Mouse (Mus musculus): ENCODE measurements around the gene Vsir.

GRCm38 (mm10) chr10:60328963-60329650, 17.5 kb upstream of the Vsir start:
- TF ChIP-seq CTCF (IDR thresholded peaks at IDR 0.05; ENCODE audit: borderline replicate concordance, insufficient read depth, low read depth, low read length) = no peak
- no peak for TF ChIP-seq POLR2A (IDR thresholded peaks at IDR 0.05; ENCODE audit: borderline replicate concordance, insufficient read depth, low read length)
